Mouse (Mus musculus): Measurements from ENCODE around the gene Cldn14. TPM values are rescaled to one million over a fixed set of nuclear protein-coding genes. Genes with fewer than 3 reads are reported as not detected.
A peak's percentile ranks its signal among the peaks of the same experiment; 100 is the strongest.

Cldn14 gene
- not detected in 2 replicates for polyA plus RNA-seq (2016; fragmentation: Nextera tagmentation; extraction: Ambion mirVana)

DNA sequence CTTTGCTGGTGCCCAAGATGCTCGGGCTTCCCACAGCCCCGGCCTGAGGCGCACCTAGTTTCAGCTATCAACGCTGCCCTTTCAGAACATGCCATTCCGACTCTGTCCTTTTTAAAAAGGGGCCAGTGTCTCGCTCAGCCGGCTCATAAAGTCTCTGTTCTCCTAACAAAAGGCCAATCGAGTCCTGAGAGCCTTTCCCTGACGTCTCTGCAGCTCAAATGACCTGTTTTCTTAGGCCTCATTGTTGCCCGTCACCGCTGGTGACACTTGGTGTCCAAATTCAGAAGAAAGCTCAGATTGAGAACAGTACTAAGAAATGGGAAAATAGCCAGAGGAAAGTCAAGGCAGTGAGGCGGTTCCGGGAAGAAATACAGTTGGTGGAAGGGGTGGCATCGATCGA, at the start of gene Cldn14:
Gene Cldn14 (minus strand): TSS at position 101 of the 400 bp plus-strand sequence.
- Histone ChIP-seq H3K9ac (no peak within 1 kb of the TSS), H3K27ac (no peak within 1 kb of the TSS), H3K4me2 (no peak within 1 kb of the TSS), H3K4me3 (replicated peaks) (no peak within 1 kb of the TSS), H3K36me3 (replicated peaks) (no peaks in the 10 kb centered on the region), H3K9me3 (no peaks in the 10 kb centered on the region), H3K4me1 (peaks cover 11% of the 10 kb centered on the region; the same call in 1 of the 2 replicates), H3K27me3 (no peaks in the 10 kb centered on the region)
- no peak for ATAC-seq (ENCODE audit: low FRiP score)
- 48% methylated on average over 15 of the region's 15 CpGs for WGBS

GRCm38 (mm10) chr16:94055576-94055975, 46.9 kb upstream of the Cldn14 start:
- Histone ChIP-seq H3K4me2 (no peak overlapping the region), H3K36me3 (replicated peaks) (no peaks in the 10 kb centered on the region), H3K27ac (no peak overlapping the region), H3K9ac (no peak overlapping the region), H3K27me3 (peaks cover 37% of the 10 kb centered on the region), H3K4me3 (replicated peaks) (no peak overlapping the region), H3K9me3 (no peaks in the 10 kb centered on the region), H3K4me1 (peaks cover 8% of the 10 kb centered on the region; the same call in 1 of the 2 replicates)
- no peak for ATAC-seq (ENCODE audit: low FRiP score)
- WGBS: 30% methylated on average over 8 of the region's 8 CpGs

- peaks cover 37% of the 10 kb centered on the region for H3K27me3 ChIP-seq
Measured at GRCm38 (mm10) chr16:94055176-94055575, 46.5 kb upstream of the Cldn14 start.

GRCm38 (mm10) chr16:94050368-94050767, 41.7 kb upstream of the Cldn14 start:
- Histone ChIP-seq H3K9me3 (no peaks in the 10 kb centered on the region), H3K27me3 (peaks cover 27% of the 10 kb centered on the region), H3K27ac (no peak overlapping the region), H3K4me1 (peaks cover 2% of the 10 kb centered on the region; the same call in 1 of the 2 replicates), H3K4me3 (replicated peaks) (no peak overlapping the region), H3K9ac (no peak overlapping the region), H3K4me2 (no peak overlapping the region), H3K36me3 (replicated peaks) (no peaks in the 10 kb centered on the region)
- WGBS: 94% methylated on average over 3 of the region's 3 CpGs
- no peak for ATAC-seq (ENCODE audit: low FRiP score)

More at GRCm38 (mm10) chr16:94055176-94055575, 46.5 kb upstream of the Cldn14 start:
- H3K4me3 ChIP-seq (replicated peaks): no peak overlapping the region
- H3K4me1 ChIP-seq: peaks cover 8% of the 10 kb centered on the region; the same call in 1 of the 2 replicates
- ATAC-seq (ENCODE audit: low FRiP score): no peak
- 62% methylated on average over 12 of the region's 12 CpGs for WGBS
- no peaks in the 10 kb centered on the region for H3K9me3 ChIP-seq
- H3K36me3 ChIP-seq (replicated peaks): no peaks in the 10 kb centered on the region
- no peak overlapping the region for H3K4me2 ChIP-seq
- H3K9ac ChIP-seq: no peak overlapping the region
- no peak overlapping the region for H3K27ac ChIP-seq

DNA sequence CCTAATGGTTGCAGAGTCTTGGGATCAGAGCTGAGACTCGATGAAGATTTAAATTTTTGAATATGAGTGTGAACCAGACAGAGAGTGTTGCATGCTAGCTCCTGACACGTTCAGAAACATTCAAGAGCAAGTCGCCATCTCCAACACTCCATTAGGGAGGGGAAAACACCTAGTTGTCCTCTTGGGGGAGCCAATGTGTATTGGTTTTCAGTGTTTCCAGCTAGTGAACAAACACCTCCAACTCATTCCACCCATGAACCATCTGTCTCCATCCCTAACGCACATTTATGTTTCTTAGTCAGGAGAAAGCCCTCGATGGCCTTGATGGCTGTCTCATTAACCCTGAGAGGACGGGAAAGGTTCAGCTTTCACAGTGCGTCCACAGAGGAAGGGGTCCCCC, 36.4 kb upstream of the Cldn14 start:
- WGBS: 64% methylated on average over 7 of the region's 7 CpGs
- no peak for ATAC-seq (ENCODE audit: low FRiP score)
- H3K36me3 ChIP-seq (replicated peaks): no peaks in the 10 kb centered on the region
- peaks cover 17% of the 10 kb centered on the region for H3K4me1 ChIP-seq
- peaks cover 40% of the 10 kb centered on the region for H3K27me3 ChIP-seq
- no peak overlapping the region for H3K27ac ChIP-seq
- no peak overlapping the region for H3K4me2 ChIP-seq
- no peak overlapping the region for H3K4me3 ChIP-seq (replicated peaks)
- H3K9me3 ChIP-seq: no peaks in the 10 kb centered on the region
- H3K9ac ChIP-seq: no peak overlapping the region

- ATAC-seq (ENCODE audit: low FRiP score): no peak
- H3K4me2 ChIP-seq: no peak overlapping the region
- H3K9me3 ChIP-seq: no peaks in the 10 kb centered on the region
- peaks cover 18% of the 10 kb centered on the region for H3K4me1 ChIP-seq
- no peak overlapping the region for H3K4me3 ChIP-seq (replicated peaks)
- 94% methylated on average over 1 of the region's 1 CpGs for WGBS
- H3K27ac ChIP-seq: no peak overlapping the region
- no peaks in the 10 kb centered on the region for H3K36me3 ChIP-seq (replicated peaks)
- H3K27me3 ChIP-seq: peaks cover 52% of the 10 kb centered on the region
- H3K9ac ChIP-seq: no peak overlapping the region
Measured at GRCm38 (mm10) chr16:94043797-94044196, 35.2 kb upstream of the Cldn14 start.

DNA sequence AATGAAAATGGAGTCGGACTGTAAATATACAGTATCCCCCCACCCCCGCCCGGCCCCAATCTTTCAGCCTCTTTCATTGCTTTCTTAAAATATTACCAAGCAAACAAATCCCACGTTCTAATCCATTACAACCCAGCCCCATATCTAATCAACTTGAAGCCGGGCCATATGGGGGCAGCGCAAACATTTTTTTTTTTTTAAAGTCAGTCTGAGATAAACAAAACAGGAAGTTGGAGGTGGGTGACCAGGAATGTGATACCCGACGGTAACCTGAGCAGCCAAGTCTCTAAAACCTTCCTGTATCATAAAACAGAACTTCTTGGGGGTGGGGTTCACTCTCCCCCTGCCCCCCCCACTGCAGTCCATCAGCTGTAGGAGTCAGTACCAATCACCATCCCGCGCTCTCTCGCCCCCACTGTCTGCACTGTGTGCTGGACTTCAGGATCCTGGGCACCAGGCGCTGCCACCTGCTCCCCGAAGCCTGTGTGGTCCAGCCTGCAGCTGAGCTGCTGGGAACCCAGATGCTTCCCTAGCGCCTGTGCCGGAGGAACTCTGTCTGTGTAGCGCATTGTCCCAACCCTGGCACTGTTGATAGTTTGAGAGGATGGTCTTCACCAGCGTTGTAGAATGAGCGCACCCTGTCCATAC, 32.6 kb upstream of the Cldn14 start:
- no peaks in the 10 kb centered on the region for H3K9me3 ChIP-seq
- ATAC-seq (ENCODE audit: low FRiP score): peak; percentile 80
- whole genome bisulfite sequencing: 41% methylated on average over 18 of the region's 18 CpGs
- no peak overlapping the region for H3K9ac ChIP-seq
- peak overlapping the region; percentile 42 for H3K4me2 ChIP-seq
- H3K4me3 ChIP-seq (replicated peaks): no peak overlapping the region
- H3K27me3 ChIP-seq: peaks cover 68% of the 10 kb centered on the region
- H3K36me3 ChIP-seq (replicated peaks): no peaks in the 10 kb centered on the region
- no peak overlapping the region for H3K27ac ChIP-seq
- peaks cover 18% of the 10 kb centered on the region for H3K4me1 ChIP-seq

DNA sequence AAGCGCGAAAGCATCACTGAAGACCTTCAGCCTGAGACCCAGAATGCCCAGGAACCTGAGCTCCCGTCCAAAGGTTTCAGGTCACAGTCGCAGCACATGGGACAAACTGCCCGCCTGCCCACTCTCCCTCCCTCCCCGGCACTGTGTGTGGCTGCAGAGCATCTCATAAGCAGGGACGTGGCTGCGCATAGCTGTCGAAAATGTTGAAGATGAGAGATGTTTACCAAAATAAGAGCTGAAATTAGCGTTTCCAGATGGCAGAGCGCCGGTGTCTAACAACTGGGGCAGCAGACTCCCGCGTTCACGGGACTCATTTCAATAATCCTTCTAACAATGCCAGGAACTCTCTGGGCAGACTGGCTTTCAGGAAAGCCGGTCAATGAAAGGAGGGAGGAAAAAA, 31.8 kb upstream of the Cldn14 start:
- Histone ChIP-seq H3K27ac (no peak overlapping the region), H3K9ac (no peak overlapping the region), H3K4me2 (peak overlapping the region; percentile 42), H3K4me3 (replicated peaks) (peak overlapping the region; percentile 9; the same call in 1 of the 2 replicates), H3K9me3 (no peaks in the 10 kb centered on the region), H3K36me3 (replicated peaks) (no peaks in the 10 kb centered on the region), H3K27me3 (peaks cover 70% of the 10 kb centered on the region), H3K4me1 (peaks cover 18% of the 10 kb centered on the region)
- no peak for ATAC-seq (ENCODE audit: low FRiP score)
- 11% methylated on average over 16 of the region's 16 CpGs for WGBS

- no peak for ATAC-seq (ENCODE audit: low FRiP score)
- Histone ChIP-seq H3K4me1 (peaks cover 18% of the 10 kb centered on the region), H3K9ac (no peak overlapping the region), H3K9me3 (no peaks in the 10 kb centered on the region), H3K27me3 (peaks cover 67% of the 10 kb centered on the region), H3K36me3 (replicated peaks) (no peaks in the 10 kb centered on the region), H3K27ac (no peak overlapping the region), H3K4me2 (no peak overlapping the region), H3K4me3 (replicated peaks) (no peak overlapping the region)
- WGBS: 91% methylated on average over 9 of the region's 9 CpGs
Measured at GRCm38 (mm10) chr16:94038986-94039341, 30.3 kb upstream of the Cldn14 start.

DNA sequence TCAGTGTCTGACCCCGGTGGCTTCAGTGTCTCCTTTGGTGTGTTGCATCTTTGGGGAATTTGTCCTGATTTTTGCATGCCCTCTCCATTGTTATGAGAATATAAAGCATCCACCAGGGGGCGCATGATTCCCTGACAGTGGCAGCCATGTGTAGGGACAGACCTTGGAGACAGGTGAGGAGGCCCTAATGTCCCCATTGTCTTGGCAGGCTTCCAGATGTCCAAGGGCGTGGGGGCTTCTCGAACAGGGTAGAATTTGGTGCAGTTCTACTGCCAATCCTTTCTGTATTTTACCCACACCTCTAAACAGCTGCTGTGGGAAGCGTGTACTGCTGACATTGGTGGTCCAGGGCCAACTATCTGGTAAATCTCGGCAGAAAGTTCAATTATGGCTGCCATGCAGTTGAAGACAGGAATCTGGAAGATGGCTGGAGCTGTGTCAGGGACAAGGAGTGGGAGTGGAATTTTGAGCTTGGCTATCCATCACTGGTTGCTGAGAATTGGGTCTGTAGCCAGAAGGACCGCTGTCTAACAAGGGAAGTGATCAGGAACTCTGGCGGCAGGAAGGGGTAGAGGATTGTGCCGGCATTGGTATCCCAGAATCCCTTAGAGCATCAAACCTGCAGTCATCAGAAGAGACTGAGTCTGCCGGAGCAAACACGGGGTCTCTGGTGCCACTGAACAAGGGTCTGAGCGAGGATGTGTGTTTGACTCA, 29.8 kb upstream of the Cldn14 start:
- Histone ChIP-seq H3K4me1 (peaks cover 18% of the 10 kb centered on the region), H3K27me3 (peaks cover 62% of the 10 kb centered on the region), H3K9ac (no peak overlapping the region), H3K4me3 (replicated peaks) (no peak overlapping the region), H3K4me2 (no peak overlapping the region), H3K9me3 (no peaks in the 10 kb centered on the region), H3K27ac (no peak overlapping the region), H3K36me3 (replicated peaks) (no peaks in the 10 kb centered on the region)
- WGBS: 73% methylated on average over 12 of the region's 12 CpGs
- 0 out of 2 replicates have a peak, but pooled peaks have one; percentile 33 for ATAC-seq (ENCODE audit: low FRiP score)

GRCm38 (mm10) chr16:94037280-94037679, 28.6 kb upstream of the Cldn14 start:
- H3K4me3 ChIP-seq (replicated peaks): no peak overlapping the region
- 92% methylated on average over 7 of the region's 7 CpGs for WGBS
- no peaks in the 10 kb centered on the region for H3K9me3 ChIP-seq
- no peak for ATAC-seq (ENCODE audit: low FRiP score)
- H3K27ac ChIP-seq: no peak overlapping the region
- H3K27me3 ChIP-seq: peaks cover 51% of the 10 kb centered on the region
- peaks cover 18% of the 10 kb centered on the region for H3K4me1 ChIP-seq
- H3K9ac ChIP-seq: no peak overlapping the region
- no peaks in the 10 kb centered on the region for H3K36me3 ChIP-seq (replicated peaks)
- no peak overlapping the region for H3K4me2 ChIP-seq

DNA sequence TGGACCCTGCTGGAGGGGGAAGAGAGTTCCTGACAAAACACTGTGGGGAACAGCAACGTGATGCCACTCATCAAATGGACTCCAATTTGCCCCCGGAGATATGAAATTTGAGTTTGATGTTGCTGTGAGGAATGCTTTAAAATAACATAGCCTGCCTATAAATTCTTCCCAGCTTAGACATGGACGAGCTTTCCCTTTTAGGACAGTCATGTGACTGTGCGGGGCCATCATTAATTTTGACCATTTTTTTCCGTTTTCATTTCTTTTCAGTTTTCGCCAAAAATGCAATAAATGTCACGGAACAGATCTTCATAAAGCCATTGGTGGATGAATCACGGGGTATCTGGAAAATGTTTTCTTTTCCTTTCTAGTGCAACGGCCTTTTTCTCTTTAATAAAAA, 25.5 kb upstream of the Cldn14 start:
- H3K36me3 ChIP-seq (replicated peaks): no peaks in the 10 kb centered on the region
- 86% methylated on average over 9 of the region's 9 CpGs for WGBS

DNA sequence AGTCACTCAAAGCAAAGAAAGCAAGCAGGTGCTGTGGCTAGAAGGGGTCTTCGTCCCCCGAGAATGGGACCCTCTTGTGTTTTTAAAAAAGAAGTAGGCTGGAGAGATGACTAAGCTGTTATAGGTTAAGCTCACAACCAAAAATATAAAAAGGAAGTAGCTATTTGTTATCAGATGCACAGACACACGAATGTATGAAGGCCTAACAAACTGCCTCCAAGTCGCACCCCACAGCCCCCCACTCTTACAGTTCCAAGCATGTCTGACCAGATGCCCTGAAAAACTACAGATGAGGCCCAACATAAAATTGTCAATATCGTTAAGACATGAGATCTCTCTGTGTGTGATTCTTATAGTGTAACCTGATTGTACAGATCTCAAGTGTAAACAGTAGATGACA, 23.6 kb upstream of the Cldn14 start:
- Histone ChIP-seq H3K9me3 (no peaks in the 10 kb centered on the region), H3K4me2 (no peak overlapping the region), H3K4me3 (replicated peaks) (no peak overlapping the region), H3K27me3 (peaks cover 11% of the 10 kb centered on the region), H3K27ac (no peak overlapping the region), H3K4me1 (no peaks in the 10 kb centered on the region), H3K9ac (no peak overlapping the region), H3K36me3 (replicated peaks) (no peaks in the 10 kb centered on the region)
- WGBS: 91% methylated on average over 5 of the region's 5 CpGs
- ATAC-seq (ENCODE audit: low FRiP score): no peak

More for the DNA sequence above, 25.5 kb upstream of the Cldn14 start:
- Histone ChIP-seq H3K9me3 (no peaks in the 10 kb centered on the region), H3K27me3 (peaks cover 22% of the 10 kb centered on the region), H3K9ac (no peak overlapping the region), H3K4me2 (no peak overlapping the region), H3K4me1 (no peaks in the 10 kb centered on the region), H3K4me3 (replicated peaks) (no peak overlapping the region), H3K27ac (no peak overlapping the region)
- ATAC-seq (ENCODE audit: low FRiP score): no peak

Data from forebrain, embryonic 12.5 days (tissue).